Mouse (Mus musculus) heart, adult 2 months (tissue): ENCODE measurements around the gene Pde11a. TPM values are rescaled to one million over a fixed set of nuclear protein-coding genes. Genes with fewer than 3 reads are reported as not detected.
"Not testable (repeated sequence)": the region's sequence is repeated elsewhere in the genome, so short reads cannot be mapped to it uniquely, and the experiment has no call there.

Source experiments
- DNase-seq, 2 experiments: peaks; one replicate each; pipeline ENCODE4 v3.0.0; 2021
- H3K27ac ChIP-seq: fragments of 200-600 bp; 2 replicates; pipeline ENCODE4 v1.8.1; 2022
- H3K27me3 ChIP-seq: fragments of 200-500 bp; 2 replicates; pipeline ENCODE4 v1.6.1; 2012; ENCODE audit warnings: mild to moderate bottlenecking, low read length, inconsistent platforms, mixed read lengths; ENCODE audit not compliant: control insufficient read depth, insufficient read depth
- H3K36me3 ChIP-seq: fragments of 200-500 bp; 2 replicates; pipeline ENCODE4 v1.6.1; 2012; ENCODE audit warnings: low read length, inconsistent platforms; ENCODE audit not compliant: control insufficient read depth, insufficient read depth
- H3K4me1 ChIP-seq: fragments of 200-500 bp; 2 replicates; pipeline ENCODE4 v1.6.1; 2011; ENCODE audit warnings: low read length; ENCODE audit not compliant: control insufficient read depth, insufficient read depth
- H3K4me3 ChIP-seq: fragments of 200-600 bp; 2 replicates; pipeline ENCODE4 v1.8.1; 2022
- H3K79me2 ChIP-seq: fragments of 200-500 bp; replicated peaks from 2 replicates; pipeline ENCODE4 v1.6.1; 2012; ENCODE audit warnings: mild to moderate bottlenecking, inconsistent platforms, low read length, moderate library complexity, mixed read lengths; ENCODE audit not compliant: control insufficient read depth, insufficient read depth
- H3K9ac ChIP-seq: fragments of 200-500 bp; 2 replicates; pipeline ENCODE4 v1.6.1; 2012; ENCODE audit warnings: low read depth, mild to moderate bottlenecking, control low read depth, inconsistent platforms, low read length, mixed read lengths
- CTCF ChIP-seq: fragments of 200-600 bp; IDR thresholded peaks from 2 replicates; pipeline ENCODE4 v1.8.1; 2022; ENCODE audit warnings: antibody characterized with exemption, mild to moderate bottlenecking, moderate library complexity
- EP300 ChIP-seq: fragments of 200-500 bp; IDR thresholded peaks from 2 replicates; pipeline ENCODE4 v1.6.1; 2011; ENCODE audit warnings: low read depth, low read length, control low read depth; ENCODE audit not compliant: insufficient read depth
- POLR2A ChIP-seq: fragments of 200-500 bp; IDR thresholded peaks from 2 replicates; pipeline ENCODE4 v1.6.1; 2011; ENCODE audit warnings: mild to moderate bottlenecking, low read depth, low read length, control low read depth; ENCODE audit not compliant: insufficient read depth
- WGBS: fragments of 180-500 bp; shearing (Covaris S2); methylation state at CpG from one replicate; pipeline ENCODE4 v1.1.7; 2018; 5-methylcytosine and 5-hydroxymethylcytosine counted together
- intact Hi-C: fragments of 180-260 bp; cut with DNase I; formaldehyde crosslinking; loops from one replicate; pipeline ENCODE4 v1.15.1; 2025
- polyA plus RNA-seq: library from polyadenylated mRNA; depleted of rRNA; stranded (reverse); fragments of >200 nt; gene quantifications from 2 replicates; pipeline ENCODE4 v1.2.3, GENCODE M21; 2012
- total RNA-seq, 2 experiments: library from RNA; stranded (reverse); gene quantifications; 2 replicates each; pipeline ENCODE4 v1.2.3; 2021

Gene Pde11a
- total and polyA plus RNA-seq, 3 experiments = 0.12 to 1.4 (median 1.2) TPM

GRCm38 (mm10) chr2:75985124-75985523 is 353.4 kb downstream of the Pde11a start:
- H3K9ac ChIP-seq = no peak overlapping the region
- DNase-seq = peak; percentile 28 to 32
- no peaks in the 10 kb centered on the region for H3K79me2 ChIP-seq
- no peaks in the 10 kb centered on the region for H3K36me3 ChIP-seq
- WGBS = 0% methylated on average over 2 of the region's 2 CpGs
- TF ChIP-seq CTCF = peak; percentile 98
- TF ChIP-seq POLR2A = no peak
- 0 out of 2 replicates have a peak, but pooled peaks have one; percentile 31 for TF ChIP-seq EP300
- intact Hi-C loops = loop anchor here (2.0 kb wide), 1 partner anchor 86 kb away; no protein-coding TSS in a partner anchor
- H3K27me3 ChIP-seq = no peaks in the 10 kb centered on the region
- H3K4me1 ChIP-seq = no peaks in the 10 kb centered on the region; the same call in 1 of the 2 replicates
- H3K27ac ChIP-seq = no peak overlapping the region
- H3K4me3 ChIP-seq = no peak overlapping the region

GRCm38 (mm10) chr2:75983847-75984246 is 354.7 kb downstream of the Pde11a start:
- no peak overlapping the region for H3K9ac ChIP-seq
- H3K79me2 ChIP-seq = no peaks in the 10 kb centered on the region
- no peaks in the 10 kb centered on the region; the same call in 1 of the 2 replicates for H3K4me1 ChIP-seq
- WGBS = 77% methylated on average over 3 of the region's 3 CpGs
- no peak overlapping the region for H3K4me3 ChIP-seq
- no peaks in the 10 kb centered on the region for H3K27me3 ChIP-seq
- no peak overlapping the region for H3K27ac ChIP-seq
- H3K36me3 ChIP-seq = no peaks in the 10 kb centered on the region
- intact Hi-C loops = loop anchor here (2.0 kb wide), 1 partner anchor 87 kb away; no protein-coding TSS in a partner anchor
- TF ChIP-seq CTCF = no peak
- no peak for TF ChIP-seq EP300
- no peak for TF ChIP-seq POLR2A
- no peak for DNase-seq

GRCm38 (mm10) chr2:75983091-75983490 is 355.5 kb downstream of the Pde11a start:
- no peaks in the 10 kb centered on the region for H3K79me2 ChIP-seq
- intact Hi-C loops = no loop called here
- TF ChIP-seq EP300 (no peak), POLR2A (no peak), CTCF (no peak)
- H3K36me3 ChIP-seq = peaks cover 2% of the 10 kb centered on the region; the same call in 1 of the 2 replicates
- no peaks in the 10 kb centered on the region for H3K27me3 ChIP-seq
- no peak overlapping the region for H3K27ac ChIP-seq
- no peak overlapping the region for H3K9ac ChIP-seq
- no peak for DNase-seq
- H3K4me1 ChIP-seq = no peaks in the 10 kb centered on the region; the same call in 1 of the 2 replicates
- 96% methylated on average over 3 of the region's 3 CpGs for WGBS
- H3K4me3 ChIP-seq = no peak overlapping the region

- 0 out of 2 replicates have a peak, but pooled peaks have one; percentile 4 for TF ChIP-seq CTCF
- no peak for TF ChIP-seq EP300
- 94% methylated on average over 4 of the region's 4 CpGs for WGBS
- Histone ChIP-seq H3K4me3 (no peak overlapping the region), H3K79me2 (no peaks in the 10 kb centered on the region), H3K27ac (no peak overlapping the region), H3K4me1 (no peaks in the 10 kb centered on the region; the same call in 1 of the 2 replicates), H3K27me3 (no peaks in the 10 kb centered on the region), H3K9ac (no peak overlapping the region), H3K36me3 (peaks cover 2% of the 10 kb centered on the region; the same call in 1 of the 2 replicates)
- no peak for DNase-seq
- intact Hi-C loops = loop anchor here (1.0 kb wide), 1 partner anchor 44 kb away; the partner anchor contains the start of gene Ttc30b
Observed at GRCm38 (mm10) chr2:75982626-75983025, 355.9 kb downstream of the Pde11a start.

- DNase-seq = peak; percentile 78 to 84
- Histone ChIP-seq H3K27ac (peak within 1 kb of the TSS; percentile 88), H3K4me3 (peak within 1 kb of the TSS; percentile 59), H3K9ac (peak within 1 kb of the TSS; percentile 75)
- WGBS = under 1% methylated on average over 30 of the region's 34 CpGs
- H3K27me3 ChIP-seq, H3K79me2 ChIP-seq, H3K4me1 ChIP-seq, H3K36me3 ChIP-seq: not testable (repeated sequence)
- peak; percentile 43; the same call in 1 of the 2 replicates for TF ChIP-seq POLR2A
- intact Hi-C loops = loop anchor here (1.0 kb wide), 1 partner anchor 43 kb away; the partner anchor contains the start of gene Ttc30b
Observed at GRCm38 (mm10) chr2:75981440-75982081, 357.0 kb downstream of the Pde11a start, which contains the start of gene Ttc30a1. Gene Ttc30a1 (minus strand): TSS chr2:75981967.

GRCm38 (mm10) chr2:75980933-75981439 is 357.6 kb downstream of the Pde11a start:
- H3K79me2 ChIP-seq, H3K27me3 ChIP-seq, H3K36me3 ChIP-seq, H3K27ac ChIP-seq, H3K4me1 ChIP-seq, intact Hi-C loops: not testable (repeated sequence)
- Histone ChIP-seq H3K4me3 (peak overlapping the region; percentile 59; the same call in 1 of the 2 replicates), H3K9ac (peak overlapping the region; percentile 75)
- peak in 1 of 2 experiments; percentile 18 for DNase-seq
- 83% methylated on average over 13 of the region's 13 CpGs for WGBS

GRCm38 (mm10) chr2:75977752-75978368 is 360.7 kb downstream of the Pde11a start, which contains the start of gene Ttc30a2:
Gene Ttc30a2 (minus strand): TSS chr2:75978170.
- H3K4me3 ChIP-seq, H3K27ac ChIP-seq, H3K79me2 ChIP-seq, H3K4me1 ChIP-seq, intact Hi-C loops, H3K9ac ChIP-seq, H3K27me3 ChIP-seq, H3K36me3 ChIP-seq: not testable (repeated sequence)
- DNase-seq = peak; percentile 37 to 45
- WGBS = 19% methylated on average over 21 of the region's 24 CpGs

GRCm38 (mm10) chr2:75976070-75976469 is 362.5 kb downstream of the Pde11a start:
- H3K27me3 ChIP-seq, DNase-seq, H3K36me3 ChIP-seq, H3K27ac ChIP-seq, H3K79me2 ChIP-seq, H3K4me3 ChIP-seq, H3K4me1 ChIP-seq, H3K9ac ChIP-seq, intact Hi-C loops: not testable (repeated sequence)
- 39% methylated on average over 2 of the region's 2 CpGs for WGBS
